Mouse (Mus musculus): ENCODE data around the gene Tssc4. TPM values are rescaled to one million over a fixed set of nuclear protein-coding genes. Genes with fewer than 3 reads are reported as not detected.

The Tssc4 gene
- polyA plus RNA-seq, 1 experiment from 2014 or later: 98.7 TPM

DNA sequence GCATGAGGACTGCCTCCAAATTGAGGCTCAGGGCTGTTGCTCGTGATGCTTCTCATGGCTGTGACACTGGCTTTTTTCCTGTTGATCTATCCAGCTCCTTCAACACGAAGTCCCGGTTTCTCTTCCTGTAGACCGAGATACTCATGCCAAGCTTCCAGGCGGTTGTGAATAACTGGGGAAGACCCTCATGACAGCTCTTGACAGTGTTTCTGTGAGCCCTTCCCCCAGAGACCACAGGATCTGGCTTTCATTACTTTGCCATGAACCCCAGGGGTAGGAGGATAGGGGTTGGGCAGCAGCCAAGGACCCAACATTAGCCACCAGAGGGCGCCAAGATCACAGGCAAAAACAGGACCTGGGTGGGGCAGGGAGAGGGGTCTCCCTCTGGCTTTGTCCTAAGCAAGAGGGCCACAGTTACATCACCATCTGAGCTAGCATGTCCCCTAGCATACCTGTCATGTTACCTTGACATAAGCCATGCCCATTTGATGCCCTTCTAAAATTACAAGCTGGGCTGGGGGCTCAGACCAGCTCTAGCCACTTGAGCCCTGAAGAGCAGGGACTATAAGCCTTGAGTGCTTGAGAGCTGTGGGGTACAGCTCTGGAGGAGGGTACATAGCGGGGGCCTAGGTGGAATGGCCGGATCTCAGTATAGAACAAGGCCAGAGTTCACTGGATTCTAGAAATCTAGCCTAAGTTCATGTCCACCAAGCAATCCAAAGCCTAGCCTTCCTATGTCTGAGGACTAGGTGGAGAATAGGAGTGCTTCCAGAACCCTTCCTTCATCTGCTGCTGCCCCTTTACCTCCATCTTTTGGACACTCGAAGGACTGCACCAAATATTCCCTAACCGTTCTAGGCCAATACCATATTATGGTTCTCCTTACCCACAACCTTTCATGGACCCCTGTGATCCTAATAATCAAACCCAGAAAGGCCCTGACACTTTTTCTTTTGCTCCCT, 25.8 kb downstream of the Tssc4 start, which contains the start of gene Trpm5:
Gene Trpm5 (minus strand): TSS at position 51 of the 962 bp plus-strand sequence.
- Histone ChIP-seq H3K4me2 (ENCODE audit: low read length) (no peak within 1 kb of the TSS), H3K9ac (ENCODE audit: low read depth, low read length) (no peak within 1 kb of the TSS), H3K27ac (ENCODE audit: low read depth, low read length) (no peak within 1 kb of the TSS), H3K4me1 (ENCODE audit: control insufficient read depth, insufficient read depth, low read depth, low read length) (no peaks in the 10 kb centered on the region), H3K27me3 (replicated peaks; ENCODE audit: control insufficient read depth, insufficient read depth, low read length) (no peaks in the 10 kb centered on the region), H3K4me3 (ENCODE audit: low read length) (no peak within 1 kb of the TSS), H3K9me3 (ENCODE audit: control insufficient read depth, low read length) (no peaks in the 10 kb centered on the region), H3K36me3 (ENCODE audit: control insufficient read depth, insufficient read depth, low read length) (no peaks in the 10 kb centered on the region)
- 55% methylated on average over 10 of the region's 10 CpGs for WGBS
- ATAC-seq: no peak

DNA sequence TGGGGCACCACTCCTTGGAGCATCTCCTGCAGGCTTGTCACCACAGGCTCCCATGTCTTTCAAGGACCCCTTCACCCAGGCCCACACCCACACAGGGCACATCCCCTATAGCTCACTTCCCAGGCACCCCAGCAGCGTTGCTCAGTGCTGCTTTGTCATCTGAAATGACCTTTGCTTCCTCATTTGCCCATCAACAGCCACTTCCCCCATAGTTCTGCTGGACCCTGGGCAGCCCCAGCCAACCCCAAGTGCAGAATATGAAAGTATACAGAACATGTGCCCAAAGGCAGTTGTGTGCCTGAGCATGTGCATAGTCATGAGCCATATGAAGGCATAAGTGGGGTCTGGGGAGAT, 26.5 kb downstream of the Tssc4 start:
- no peak overlapping the region for H3K4me2 ChIP-seq (ENCODE audit: low read length)
- ATAC-seq: no peak
- WGBS: 41% methylated on average over 1 of the region's 1 CpGs

GRCm38 (mm10) chr7:143100759-143101158, 31.7 kb downstream of the Tssc4 start:
- H3K27ac ChIP-seq (ENCODE audit: low read depth, low read length): no peak overlapping the region
- no peak overlapping the region for H3K4me2 ChIP-seq (ENCODE audit: low read length)
- ATAC-seq: no peak
- no peak overlapping the region for H3K9ac ChIP-seq (ENCODE audit: low read depth, low read length)
- no peaks in the 10 kb centered on the region for H3K36me3 ChIP-seq (ENCODE audit: control insufficient read depth, insufficient read depth, low read length)
- no peaks in the 10 kb centered on the region for H3K9me3 ChIP-seq (ENCODE audit: control insufficient read depth, low read length)
- peaks cover under 1% of the 10 kb centered on the region for H3K27me3 ChIP-seq (replicated peaks; ENCODE audit: control insufficient read depth, insufficient read depth, low read length)
- no peaks in the 10 kb centered on the region for H3K4me1 ChIP-seq (ENCODE audit: control insufficient read depth, insufficient read depth, low read depth, low read length)
- H3K4me3 ChIP-seq (ENCODE audit: low read length): no peak overlapping the region
- WGBS: 77% methylated on average over 4 of the region's 4 CpGs

More for the DNA sequence above, 26.5 kb downstream of the Tssc4 start:
- no peaks in the 10 kb centered on the region for H3K36me3 ChIP-seq (ENCODE audit: control insufficient read depth, insufficient read depth, low read length)
- H3K27me3 ChIP-seq (replicated peaks; ENCODE audit: control insufficient read depth, insufficient read depth, low read length): no peaks in the 10 kb centered on the region
- H3K9ac ChIP-seq (ENCODE audit: low read depth, low read length): no peak overlapping the region
- no peak overlapping the region for H3K4me3 ChIP-seq (ENCODE audit: low read length)
- no peaks in the 10 kb centered on the region for H3K4me1 ChIP-seq (ENCODE audit: control insufficient read depth, insufficient read depth, low read depth, low read length)
- no peaks in the 10 kb centered on the region for H3K9me3 ChIP-seq (ENCODE audit: control insufficient read depth, low read length)
- no peak overlapping the region for H3K27ac ChIP-seq (ENCODE audit: low read depth, low read length)

- no peak for ATAC-seq
- no peak overlapping the region for H3K4me2 ChIP-seq (ENCODE audit: low read length)
- H3K9ac ChIP-seq (ENCODE audit: low read depth, low read length): no peak overlapping the region
- H3K36me3 ChIP-seq (ENCODE audit: control insufficient read depth, insufficient read depth, low read length): no peaks in the 10 kb centered on the region
- 60% methylated on average over 11 of the region's 11 CpGs for WGBS
- no peak overlapping the region for H3K4me3 ChIP-seq (ENCODE audit: low read length)
- no peak overlapping the region for H3K27ac ChIP-seq (ENCODE audit: low read depth, low read length)
- H3K9me3 ChIP-seq (ENCODE audit: control insufficient read depth, low read length): no peaks in the 10 kb centered on the region
- H3K4me1 ChIP-seq (ENCODE audit: control insufficient read depth, insufficient read depth, low read depth, low read length): peaks cover 8% of the 10 kb centered on the region; the same call in 1 of the 2 replicates
- peaks cover 32% of the 10 kb centered on the region for H3K27me3 ChIP-seq (replicated peaks; ENCODE audit: control insufficient read depth, insufficient read depth, low read length)
These were observed 36.3 kb downstream of the Tssc4 start for GRCm38 (mm10) chr7:143105258-143105897.

DNA sequence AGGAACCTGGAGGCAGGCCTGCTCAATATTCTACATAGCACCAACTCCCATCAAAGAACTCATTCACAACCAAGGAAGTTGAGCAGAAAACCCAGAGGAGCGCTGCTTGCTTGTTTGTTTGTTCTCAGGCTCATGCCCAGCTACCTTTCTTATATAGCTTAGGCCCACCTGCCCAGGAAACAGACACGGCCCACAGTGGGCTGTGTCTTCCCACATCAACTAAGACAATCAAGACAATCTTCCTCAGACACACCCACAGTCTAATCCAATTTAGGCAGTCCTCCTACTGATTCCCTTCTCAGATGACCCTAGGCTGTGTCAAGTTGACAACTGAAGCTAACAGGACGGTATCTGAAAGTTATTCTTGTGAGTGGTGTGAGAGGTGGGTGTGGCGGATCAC, 37.0 kb downstream of the Tssc4 start, which contains the start of gene Kcnq1:
Gene Kcnq1 (plus strand): TSS at position 301 of the 400 bp plus-strand sequence.
- H3K9me3 ChIP-seq (ENCODE audit: control insufficient read depth, low read length): no peaks in the 10 kb centered on the region
- WGBS: 80% methylated on average over 4 of the region's 4 CpGs

DNA sequence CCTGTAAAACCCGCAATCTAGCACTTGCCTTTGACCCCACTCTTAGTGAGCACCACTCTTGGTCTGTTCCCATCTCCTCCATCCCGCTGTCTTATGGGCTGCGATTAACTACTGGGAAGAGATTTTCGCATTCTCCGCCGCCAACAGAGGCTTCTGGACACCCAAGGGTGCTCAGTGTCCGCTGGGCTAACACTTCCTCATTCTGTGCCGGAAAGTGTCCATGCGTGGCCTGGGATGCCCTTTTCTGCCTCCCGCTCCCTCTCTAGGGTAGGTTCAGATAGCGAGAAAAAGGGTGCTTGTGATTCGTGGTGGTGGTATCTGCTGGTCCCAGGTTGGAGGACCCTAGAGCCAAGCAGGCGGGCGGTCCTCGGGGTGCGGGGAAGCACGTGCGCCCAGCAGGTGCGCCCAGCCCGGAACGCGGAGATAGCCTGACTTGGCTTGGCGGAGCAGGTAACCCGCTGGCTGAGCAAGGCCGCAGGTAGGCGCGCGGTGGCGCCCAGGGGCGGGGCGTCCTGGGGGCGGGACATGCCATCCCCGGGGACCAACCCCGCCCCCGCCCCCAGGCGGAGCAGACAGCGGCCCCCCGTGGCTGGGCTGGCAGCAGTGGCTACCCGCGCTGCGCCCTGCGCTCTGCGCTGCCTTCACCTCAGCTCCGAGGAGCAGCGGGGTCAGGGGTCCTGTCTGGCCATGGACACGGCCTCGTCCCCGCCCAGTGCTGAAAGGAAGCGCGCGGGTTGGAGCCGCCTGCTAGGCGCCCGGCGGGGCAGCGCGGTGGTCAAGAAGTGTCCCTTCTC, 37.8 kb downstream of the Tssc4 start:
- H3K9me3 ChIP-seq (ENCODE audit: control insufficient read depth, low read length): no peaks in the 10 kb centered on the region
- no peak overlapping the region for H3K27ac ChIP-seq (ENCODE audit: low read depth, low read length)
- H3K27me3 ChIP-seq (replicated peaks; ENCODE audit: control insufficient read depth, insufficient read depth, low read length): peaks cover 32% of the 10 kb centered on the region
- 9% methylated on average over 50 of the region's 57 CpGs for WGBS
- H3K4me2 ChIP-seq (ENCODE audit: low read length): peak overlapping the region; percentile 62
- no peak overlapping the region for H3K9ac ChIP-seq (ENCODE audit: low read depth, low read length)
- ATAC-seq: no peak
- peaks cover 8% of the 10 kb centered on the region; the same call in 1 of the 2 replicates for H3K4me1 ChIP-seq (ENCODE audit: control insufficient read depth, insufficient read depth, low read depth, low read length)
- H3K36me3 ChIP-seq (ENCODE audit: control insufficient read depth, insufficient read depth, low read length): no peaks in the 10 kb centered on the region
- H3K4me3 ChIP-seq (ENCODE audit: low read length): peak overlapping the region; percentile 38

More for the DNA sequence above, 37.0 kb downstream of the Tssc4 start, which contains the start of gene Kcnq1:
- peak within 1 kb of the TSS; percentile 62 for H3K4me2 ChIP-seq (ENCODE audit: low read length)
- ATAC-seq: no peak
- H3K27me3 ChIP-seq (replicated peaks; ENCODE audit: control insufficient read depth, insufficient read depth, low read length): peaks cover 32% of the 10 kb centered on the region
- H3K36me3 ChIP-seq (ENCODE audit: control insufficient read depth, insufficient read depth, low read length): no peaks in the 10 kb centered on the region
- no peak within 1 kb of the TSS for H3K9ac ChIP-seq (ENCODE audit: low read depth, low read length)
- H3K4me3 ChIP-seq (ENCODE audit: low read length): peak within 1 kb of the TSS; percentile 38
- H3K27ac ChIP-seq (ENCODE audit: low read depth, low read length): no peak within 1 kb of the TSS
- peaks cover 8% of the 10 kb centered on the region; the same call in 1 of the 2 replicates for H3K4me1 ChIP-seq (ENCODE audit: control insufficient read depth, insufficient read depth, low read depth, low read length)

DNA sequence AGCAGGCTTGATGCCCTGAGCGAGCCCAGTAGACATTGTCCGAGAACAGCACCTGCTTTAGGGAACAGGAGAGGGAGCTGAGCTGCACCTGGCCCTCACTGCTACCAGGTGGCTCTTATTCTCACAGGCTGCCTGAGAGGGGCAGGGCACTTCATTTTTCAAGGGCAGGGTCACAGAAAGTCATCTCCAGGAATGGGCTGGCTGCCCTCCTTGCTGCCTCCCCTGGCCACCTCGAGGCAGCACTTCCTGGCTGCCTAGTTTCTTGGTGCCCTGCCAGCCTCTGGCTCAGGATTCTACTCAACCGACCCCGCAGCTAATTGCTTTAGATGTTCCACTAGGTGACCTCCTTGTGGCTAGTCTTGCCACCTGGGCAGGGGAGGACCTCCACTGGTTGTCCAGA, 39.2 kb downstream of the Tssc4 start:
- H3K4me3 ChIP-seq (ENCODE audit: low read length): no peak overlapping the region
- H3K27ac ChIP-seq (ENCODE audit: low read depth, low read length): no peak overlapping the region
- WGBS: 41% methylated on average over 5 of the region's 5 CpGs
- peaks cover 8% of the 10 kb centered on the region; the same call in 1 of the 2 replicates for H3K4me1 ChIP-seq (ENCODE audit: control insufficient read depth, insufficient read depth, low read depth, low read length)
- no peaks in the 10 kb centered on the region for H3K9me3 ChIP-seq (ENCODE audit: control insufficient read depth, low read length)
- H3K4me2 ChIP-seq (ENCODE audit: low read length): no peak overlapping the region
- ATAC-seq: no peak
- peaks cover 32% of the 10 kb centered on the region for H3K27me3 ChIP-seq (replicated peaks; ENCODE audit: control insufficient read depth, insufficient read depth, low read length)
- no peak overlapping the region for H3K9ac ChIP-seq (ENCODE audit: low read depth, low read length)
- no peaks in the 10 kb centered on the region for H3K36me3 ChIP-seq (ENCODE audit: control insufficient read depth, insufficient read depth, low read length)

DNA sequence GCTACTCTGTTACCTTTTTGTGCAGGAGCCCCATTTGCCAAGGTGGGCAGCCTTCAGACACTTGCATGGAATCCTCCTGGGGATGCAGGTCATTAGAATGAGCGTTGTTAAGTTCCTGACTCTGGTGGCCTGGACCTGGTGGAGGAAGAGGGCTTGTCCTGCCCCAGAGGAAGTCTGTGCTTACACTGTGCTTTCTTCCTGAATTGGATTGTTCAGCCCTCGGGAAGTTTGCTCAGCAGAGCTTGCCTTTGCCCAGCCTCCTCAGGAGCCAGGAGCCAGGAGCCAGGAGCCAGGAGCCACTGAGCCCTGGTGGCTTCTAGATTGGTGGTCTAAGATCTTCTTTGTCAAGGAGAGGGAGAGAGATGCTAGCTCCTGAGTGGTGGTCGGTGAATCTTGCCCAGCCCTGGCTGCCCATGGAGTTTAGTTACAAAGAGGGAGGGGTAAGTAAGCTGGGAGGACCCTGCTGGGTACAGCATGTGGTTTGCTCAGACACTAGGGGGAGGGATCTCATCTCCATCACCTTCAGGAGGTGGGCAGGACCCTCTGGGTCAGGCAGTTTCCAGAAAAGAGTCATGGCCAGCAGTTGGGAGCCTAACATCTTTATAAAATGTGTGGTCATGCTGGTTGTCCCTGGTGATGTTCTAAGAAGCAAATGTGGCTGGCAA, 40.1 kb downstream of the Tssc4 start:
- no peak overlapping the region for H3K4me3 ChIP-seq (ENCODE audit: low read length)

More for the DNA sequence above, 40.1 kb downstream of the Tssc4 start:
- no peak for ATAC-seq
- 33% methylated on average over 3 of the region's 3 CpGs for WGBS
- Histone ChIP-seq H3K9ac (ENCODE audit: low read depth, low read length) (no peak overlapping the region), H3K27ac (ENCODE audit: low read depth, low read length) (no peak overlapping the region), H3K4me2 (ENCODE audit: low read length) (no peak overlapping the region), H3K9me3 (ENCODE audit: control insufficient read depth, low read length) (no peaks in the 10 kb centered on the region), H3K36me3 (ENCODE audit: control insufficient read depth, insufficient read depth, low read length) (no peaks in the 10 kb centered on the region), H3K4me1 (ENCODE audit: control insufficient read depth, insufficient read depth, low read depth, low read length) (peaks cover 8% of the 10 kb centered on the region; the same call in 1 of the 2 replicates), H3K27me3 (replicated peaks; ENCODE audit: control insufficient read depth, insufficient read depth, low read length) (peaks cover 32% of the 10 kb centered on the region)
